In the genomic region with DNA sequence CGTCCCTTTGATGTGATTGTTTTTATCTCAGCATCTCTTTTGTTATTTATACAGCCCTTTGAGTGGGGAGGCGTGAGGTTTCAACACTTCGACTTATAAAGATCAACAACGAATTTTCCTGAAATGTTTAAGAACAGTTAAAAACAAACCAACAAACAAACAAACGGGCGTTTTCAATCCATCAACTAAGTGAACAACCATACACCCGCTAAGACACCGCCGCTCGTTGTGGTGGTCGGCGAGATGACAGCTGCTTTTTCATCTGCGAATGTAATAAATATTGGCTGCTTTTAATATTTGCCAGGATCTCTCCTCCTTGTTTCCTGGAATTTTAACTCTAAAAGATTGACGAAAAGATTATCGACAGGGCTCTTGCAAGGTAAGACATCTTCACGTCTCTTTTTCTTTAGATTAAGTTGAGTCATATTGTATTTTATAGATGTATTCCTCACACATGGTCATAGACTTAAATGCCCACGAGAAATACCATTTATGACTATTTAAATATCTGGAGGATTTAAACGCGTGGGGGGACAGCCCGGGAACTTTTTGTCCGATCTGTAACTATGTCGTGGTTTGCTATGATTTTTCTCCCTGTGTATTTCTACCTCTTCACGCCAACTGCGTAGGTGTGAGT, we compare ENCODE assay signal across 9 mouse cellular contexts. TPM values are rescaled to one million over a fixed set of nuclear protein-coding genes. Genes with fewer than 3 reads are reported as not detected.
DNase-seq lines count a peak whose midpoint lies in the region; ATAC-seq and TF ChIP-seq lines count a peak whose summit lies in the region.
"Had no signal": no experiment of that assay in that cellular context is flagged by ENCODE, and none has a peak within 500 bp of the region (broad histone marks: within the 10 kb centered on the region; RNA-seq: fewer than 3 reads in every experiment).

No protein-coding gene starts in this region.

- H3K27ac ChIP-seq in heart, embryonic 15.5 days: no peak overlapping the region
- peak overlapping the region; percentile 72 for H3K27ac ChIP-seq in embryonic facial prominence, embryonic 10.5 days (replicated peaks)
- H3K27ac ChIP-seq in forebrain, postnatal 0 days (ENCODE audit: low read depth, low read length): peak overlapping the region; percentile 79
- H3K27ac ChIP-seq in midbrain, embryonic 11.5 days (ENCODE audit: low read depth, low read length): peak overlapping the region; percentile 94

- H3K4me2 ChIP-seq in heart, embryonic 15.5 days: peak overlapping the region; percentile 67
- H3K4me2 ChIP-seq in forebrain, postnatal 0 days (ENCODE audit: low read depth): peak overlapping the region; percentile 61
- peak overlapping the region; percentile 49 for H3K4me2 ChIP-seq in midbrain, embryonic 11.5 days

- no peak for DNase-seq in heart, adult 9 months (ENCODE audit: low spot score in 2 of 2)
- DNase-seq in embryonic facial prominence, embryonic 10.5 days (ENCODE audit: low spot score): peak; percentile 25
- peak; percentile 71 for DNase-seq in forebrain, postnatal 0 days
- peak; percentile 92 for DNase-seq in midbrain, embryonic 11.5 days (ENCODE audit: low spot score, missing footprints)
- no peak for DNase-seq in thymus, postnatal 0 days (ENCODE audit: low spot score)
- no peak for DNase-seq in frontal cortex, postnatal 36 days (ENCODE audit: low spot score in 2 of 2)

- no peak overlapping the region for H3K9ac ChIP-seq in heart, embryonic 15.5 days
- H3K9ac ChIP-seq in forebrain, postnatal 0 days: peak overlapping the region; percentile 58; the same call in 1 of the 2 replicates
- H3K9ac ChIP-seq in midbrain, embryonic 11.5 days (ENCODE audit: low read length): peak overlapping the region; percentile 79

- H3K36me3 ChIP-seq in heart, embryonic 15.5 days: no peaks in the 10 kb centered on the region
- no peaks in the 10 kb centered on the region for H3K36me3 ChIP-seq in embryonic facial prominence, embryonic 10.5 days (replicated peaks)
- H3K36me3 ChIP-seq in forebrain, postnatal 0 days (ENCODE audit: insufficient read depth): no peaks in the 10 kb centered on the region
- no peaks in the 10 kb centered on the region for H3K36me3 ChIP-seq in midbrain, embryonic 11.5 days (ENCODE audit: control insufficient read depth, insufficient read depth, low read length)

- 7% methylated on average over 24 of the region's 24 CpGs for WGBS in heart, embryonic 15.5 days
- 3% methylated on average over 24 of the region's 24 CpGs for WGBS in embryonic facial prominence, embryonic 10.5 days
- 3% methylated on average over 24 of the region's 24 CpGs for WGBS in forebrain, postnatal 0 days
- 2% methylated on average over 24 of the region's 24 CpGs for WGBS in midbrain, embryonic 11.5 days

- H3K27me3 ChIP-seq in heart, embryonic 15.5 days: peaks cover 76% of the 10 kb centered on the region
- H3K27me3 ChIP-seq in embryonic facial prominence, embryonic 10.5 days (replicated peaks; ENCODE audit: low read depth, poor library complexity, severe bottlenecking): peaks cover 88% of the 10 kb centered on the region
- H3K27me3 ChIP-seq in forebrain, postnatal 0 days (ENCODE audit: insufficient read depth, low read length): peaks cover 24% of the 10 kb centered on the region
- peaks cover 45% of the 10 kb centered on the region for H3K27me3 ChIP-seq in midbrain, embryonic 11.5 days (ENCODE audit: control insufficient read depth, insufficient read depth, low read length)

- H3K9me3 ChIP-seq in heart, embryonic 15.5 days (replicated peaks): no peaks in the 10 kb centered on the region
- no peaks in the 10 kb centered on the region for H3K9me3 ChIP-seq in embryonic facial prominence, embryonic 10.5 days
- no peaks in the 10 kb centered on the region for H3K9me3 ChIP-seq in forebrain, postnatal 0 days (ENCODE audit: low read length)
- H3K9me3 ChIP-seq in midbrain, embryonic 11.5 days (ENCODE audit: control insufficient read depth, low read length): no peaks in the 10 kb centered on the region

- no peak for ATAC-seq in heart, embryonic 15.5 days (replicated peaks; ENCODE audit: insufficient number of reproducible peaks, insufficient read depth, low FRiP score, low read depth)
- ATAC-seq in forebrain, postnatal 0 days: no peak
- ATAC-seq in midbrain, embryonic 11.5 days (ENCODE audit: low FRiP score): no peak
- ATAC-seq in CD4-positive, CD25-positive, alpha-beta regulatory T cell, adult 4 months: no peak

- H3K4me3 ChIP-seq in heart, embryonic 15.5 days: peak overlapping the region; percentile 41
- H3K4me3 ChIP-seq in embryonic facial prominence, embryonic 10.5 days: peak overlapping the region; percentile 54
- peak overlapping the region; percentile 39 for H3K4me3 ChIP-seq in forebrain, postnatal 0 days (ENCODE audit: low read depth, low read length)
- H3K4me3 ChIP-seq in midbrain, embryonic 11.5 days (ENCODE audit: low read depth, low read length): peak overlapping the region; percentile 48

- H3K4me1 ChIP-seq in heart, embryonic 15.5 days (replicated peaks): peaks cover 22% of the 10 kb centered on the region
- H3K4me1 ChIP-seq in embryonic facial prominence, embryonic 10.5 days: peaks cover 29% of the 10 kb centered on the region
- peaks cover 10% of the 10 kb centered on the region for H3K4me1 ChIP-seq in forebrain, postnatal 0 days (ENCODE audit: insufficient read depth)
- H3K4me1 ChIP-seq in midbrain, embryonic 11.5 days (ENCODE audit: control insufficient read depth, insufficient read depth, low read length): peaks cover 12% of the 10 kb centered on the region

- no peak for TF ChIP-seq CTCF in forebrain, postnatal 0 days (IDR thresholded peaks at IDR 0.05; ENCODE audit: low read depth)

RNA-seq across cellular contexts. Expression of gene Nhlh2, which starts 0.9 kb away (rescaled TPM):
- 0.15 TPM in 1 of 2 replicates, not detected in the other for polyA plus RNA-seq in heart, embryonic 15.5 days (2015; fragmentation: Nextera tagmentation; extraction: Ambion mirVana)
- polyA plus RNA-seq in embryonic facial prominence, embryonic 10.5 days (2016; fragmentation: Nextera tagmentation; extraction: Ambion mirVana): 16.1 and 22.3 TPM in 2 replicates
- total RNA-seq in forebrain, postnatal 0 days (2014; rRNA removed): 8.6 and 19.0 TPM in 2 replicates
- polyA plus RNA-seq in forebrain, postnatal 0 days (2015; fragmentation: Nextera tagmentation; extraction: Ambion mirVana): 7.0 and 14.6 TPM in 2 replicates
- 100 and 112 TPM in 2 replicates for polyA plus RNA-seq in midbrain, embryonic 11.5 days (2014; fragmentation: Nextera tagmentation; extraction: Ambion mirVana)
- not detected for polyA plus RNA-seq in CD4-positive, CD25-positive, alpha-beta regulatory T cell, adult 4 months (2017; shearing (Covaris generic))
- polyA plus RNA-seq in thymus, postnatal 0 days (2015; fragmentation: Nextera tagmentation; extraction: Ambion mirVana): not detected in 2 replicates
- total RNA-seq: adrenal gland, postnatal 25 days had no signal

Comparison
In these comparisons a context has a peak if more than half of its experiments do, and no peak if none do; other contexts are left out.
1. DNase-seq: peak in embryonic facial prominence, embryonic 10.5 days (single experiment), forebrain, postnatal 0 days (single experiment) and midbrain, embryonic 11.5 days (single experiment); none in heart, adult 9 months (0 of 2), thymus, postnatal 0 days (single experiment) and frontal cortex, postnatal 36 days (0 of 2).
2. Peak in every context shown above with its lines, with median percentiles within 50 percentile points of each other: H3K4me2 ChIP-seq and H3K4me3 ChIP-seq.